Mouse (Mus musculus) Patski (cell line): ENCODE measurements around the gene Rtl8c. TPM values are rescaled to one million over a fixed set of nuclear protein-coding genes. Genes with fewer than 3 reads are reported as not detected.
A peak's percentile ranks its signal among the peaks of the same experiment; 100 is the strongest.
"Not testable (repeated sequence)": the region's sequence is repeated elsewhere in the genome, so short reads cannot be mapped to it uniquely, and the experiment has no call there.

Experiments
- ATAC-seq: fragments of 100-300 bp; one replicate; pipeline ENCODE4 v1.8.0; 2021
- CTCF ChIA-PET: fragments of 350-600 bp; sonication (Branson Sonifier 250); formaldehyde crosslinking; loops from one replicate; lab custom pipeline; 2022; ENCODE audit warnings: inconsistent platforms; lab: Charles Lee
- POLR2A ChIA-PET: fragments of 350-600 bp; sonication (Branson Sonifier 250); formaldehyde crosslinking; loops from one replicate; lab custom pipeline; 2022; ENCODE audit warnings: antibody characterized with exemption, inconsistent platforms; lab: Charles Lee
- DNase-seq: peaks from one replicate; pipeline ENCODE4 v3.0.0-alpha.2; 2011; ENCODE audit warnings: low read depth, low spot score
- H3K27me3 ChIP-seq: fragments of 371-371 bp; one replicate; pipeline ENCODE4 v1.5.1; 2021
- CTCF ChIP-seq: fragments of 100-300 bp; IDR thresholded peaks from one replicate; pipeline ENCODE4 v1.5.1; 2021
- in situ Hi-C: fragments of 300-500 bp; cut with MboI; formaldehyde crosslinking; loops from 3 replicates; pipeline ENCODE4 v1.11.1; 2018; ENCODE audit warnings: low pct_unique_long_range_greater_than_20kb, mixed read lengths
- polyA plus RNA-seq: library from polyadenylated mRNA; unstranded; gene quantifications from one replicate; pipeline ENCODE4 v1.2.3, GENCODE M21; 2021

The Rtl8c gene
- polyA plus RNA-seq, result 0.22 TPM

GRCm38 (mm10) chrX:53607242-53608121 is at the start of gene Rtl8c:
TSS of gene Rtl8c (plus strand) at chrX:53608032.
- ChIA-PET POLR2A (no interaction called here), CTCF (no interaction called here)
- TF ChIP-seq CTCF, result no peak
- in situ Hi-C loops, result no loop called here
- ATAC-seq, result no peak
- H3K27me3 ChIP-seq, result peaks cover 3% of the 10 kb centered on the region
- DNase-seq, result no peak

- no peak for DNase-seq
- POLR2A ChIA-PET, result no interaction called here
- no peaks in the 10 kb centered on the region for H3K27me3 ChIP-seq
- no peak for ATAC-seq
- CTCF ChIA-PET, result no interaction called here
- no peak for TF ChIP-seq CTCF
- in situ Hi-C loops, result no loop called here
These were observed 28.5 kb upstream of the Rtl8c start for GRCm38 (mm10) chrX:53579311-53579710.

- DNase-seq, CTCF ChIA-PET, in situ Hi-C loops, ATAC-seq, POLR2A ChIA-PET: not testable (repeated sequence)
- peaks cover 13% of the 10 kb centered on the region for H3K27me3 ChIP-seq
These were observed 26.4 kb upstream of the Rtl8c start for GRCm38 (mm10) chrX:53581407-53581806.

- in situ Hi-C loops, POLR2A ChIA-PET, CTCF ChIA-PET, DNase-seq: not testable (repeated sequence)
- peaks cover 13% of the 10 kb centered on the region for H3K27me3 ChIP-seq
- peak; percentile 84 for ATAC-seq
These were observed 24.4 kb upstream of the Rtl8c start for GRCm38 (mm10) chrX:53583404-53583803.

- H3K27me3 ChIP-seq, DNase-seq, CTCF ChIA-PET, POLR2A ChIA-PET, in situ Hi-C loops: not testable (repeated sequence)
- peak; percentile 69 for ATAC-seq
- peak; percentile 28 for TF ChIP-seq CTCF
These were observed 7.8 kb upstream of the Rtl8c start for GRCm38 (mm10) chrX:53599993-53600392.

- CTCF ChIA-PET, ATAC-seq, DNase-seq, in situ Hi-C loops, H3K27me3 ChIP-seq, POLR2A ChIA-PET: not testable (repeated sequence)
These were observed 1.7 kb upstream of the Rtl8c start for GRCm38 (mm10) chrX:53606176-53606575.

GRCm38 (mm10) chrX:53608122-53608813 is 436 bp downstream of the Rtl8c start:
- in situ Hi-C loops, result no loop called here
- ATAC-seq (no peak), DNase-seq (no peak)
- POLR2A ChIA-PET, result no interaction called here
- no peak for TF ChIP-seq CTCF
- CTCF ChIA-PET, result no interaction called here
- peaks cover 3% of the 10 kb centered on the region for H3K27me3 ChIP-seq

GRCm38 (mm10) chrX:53608879-53609278 is 1.0 kb downstream of the Rtl8c start, which contains the start of gene Gm14597:
TSS of gene Gm14597 (minus strand) at chrX:53608979.
- ATAC-seq, POLR2A ChIA-PET, CTCF ChIA-PET, H3K27me3 ChIP-seq, in situ Hi-C loops, DNase-seq: not testable (repeated sequence)

- ChIA-PET CTCF (no interaction called here), POLR2A (no interaction called here)
- peak; percentile 76 for TF ChIP-seq CTCF
- DNase-seq, result peak; percentile 15
- peaks cover 3% of the 10 kb centered on the region for H3K27me3 ChIP-seq
- ATAC-seq, result no peak
- in situ Hi-C loops, result no loop called here
These were observed 2.7 kb downstream of the Rtl8c start for GRCm38 (mm10) chrX:53610571-53610970.

- peak; percentile 70 for ATAC-seq
These were observed 3.6 kb downstream of the Rtl8c start for GRCm38 (mm10) chrX:53611395-53611794.

GRCm38 (mm10) chrX:53638107-53638506 is 30.3 kb downstream of the Rtl8c start:
- CTCF ChIA-PET, DNase-seq, in situ Hi-C loops, POLR2A ChIA-PET: not testable (repeated sequence)
- peaks cover 27% of the 10 kb centered on the region for H3K27me3 ChIP-seq
- peak; percentile 82 for ATAC-seq

More at GRCm38 (mm10) chrX:53611395-53611794, 3.6 kb downstream of the Rtl8c start:
- H3K27me3 ChIP-seq, CTCF ChIA-PET, in situ Hi-C loops, POLR2A ChIA-PET, DNase-seq: not testable (repeated sequence)

GRCm38 (mm10) chrX:53642604-53642979 is 34.8 kb downstream of the Rtl8c start:
- H3K27me3 ChIP-seq, in situ Hi-C loops: not testable (repeated sequence)

GRCm38 (mm10) chrX:53642980-53643961 is 35.4 kb downstream of the Rtl8c start, which contains the start of gene Rtl8a:
TSS of gene Rtl8a (minus strand) at chrX:53643682.
- H3K27me3 ChIP-seq, POLR2A ChIA-PET, CTCF ChIA-PET, in situ Hi-C loops: not testable (repeated sequence)
- peak; percentile 92 for ATAC-seq
- DNase-seq, result peak; percentile 34

More at GRCm38 (mm10) chrX:53642604-53642979, 34.8 kb downstream of the Rtl8c start:
- ATAC-seq, POLR2A ChIA-PET, DNase-seq, CTCF ChIA-PET: not testable (repeated sequence)
